Mouse (Mus musculus): ENCODE results near the gene Olfr680-ps1. TPM values are rescaled to one million over a fixed set of nuclear protein-coding genes. Genes with fewer than 3 reads are reported as not detected.
"Not testable (repeated sequence)": the region's sequence is repeated elsewhere in the genome, so short reads cannot be mapped to it uniquely, and the experiment has no call there.

Olfr680-ps1 gene
- polyA plus RNA-seq (2015; fragmentation: Nextera tagmentation; extraction: Ambion mirVana) = not detected in 2 replicates

GRCm38 (mm10) chr7:105092717-105093116 lies at the start of gene Olfr680-ps1:
Olfr680-ps1 (minus strand) TSS chr7:105092817.
- not testable (repeated sequence) for H3K36me3 ChIP-seq (ENCODE audit: control insufficient read depth, insufficient read depth); ATAC-seq (ENCODE audit: low read depth); H3K4me2 ChIP-seq (ENCODE audit: low read depth, low read length); H3K4me1 ChIP-seq (ENCODE audit: control insufficient read depth, low read depth, low read length); H3K9ac ChIP-seq (ENCODE audit: low read depth, low read length); H3K4me3 ChIP-seq (ENCODE audit: low read depth, low read length); H3K27ac ChIP-seq (ENCODE audit: low read length); H3K27me3 ChIP-seq (ENCODE audit: control insufficient read depth, insufficient read depth, low read depth, low read length); H3K9me3 ChIP-seq (replicated peaks; ENCODE audit: control insufficient read depth, low read length)

GRCm38 (mm10) chr7:105141275-105141674 lies 48.7 kb upstream of the Olfr680-ps1 start:
- no peaks in the 10 kb centered on the region for H3K36me3 ChIP-seq (ENCODE audit: control insufficient read depth, insufficient read depth)
- no peak for ATAC-seq (ENCODE audit: low read depth)
- no peak overlapping the region for H3K4me3 ChIP-seq (ENCODE audit: low read depth, low read length)
- H3K9me3 ChIP-seq (replicated peaks; ENCODE audit: control insufficient read depth, low read length) = no peaks in the 10 kb centered on the region
- 42% methylated on average over 2 of the region's 2 CpGs for WGBS (ENCODE audit: insufficient replicate concordance)
- no peak overlapping the region for H3K4me2 ChIP-seq (ENCODE audit: low read depth, low read length)
- H3K27ac ChIP-seq (ENCODE audit: low read length) = no peak overlapping the region
- H3K9ac ChIP-seq (ENCODE audit: low read depth, low read length) = no peak overlapping the region
- H3K27me3 ChIP-seq (ENCODE audit: control insufficient read depth, insufficient read depth, low read depth, low read length) = no peaks in the 10 kb centered on the region
- no peaks in the 10 kb centered on the region for H3K4me1 ChIP-seq (ENCODE audit: control insufficient read depth, low read depth, low read length)

GRCm38 (mm10) chr7:105116536-105116935 lies 23.9 kb upstream of the Olfr680-ps1 start, which contains the start of gene Olfr681:
Olfr681 (plus strand) TSS chr7:105116836.
- H3K4me2 ChIP-seq (ENCODE audit: low read depth, low read length) = no peak within 1 kb of the TSS
- H3K9ac ChIP-seq (ENCODE audit: low read depth, low read length) = no peak within 1 kb of the TSS
- H3K4me1 ChIP-seq (ENCODE audit: control insufficient read depth, low read depth, low read length) = no peaks in the 10 kb centered on the region
- H3K4me3 ChIP-seq (ENCODE audit: low read depth, low read length) = no peak within 1 kb of the TSS
- ATAC-seq (ENCODE audit: low read depth) = no peak
- H3K27ac ChIP-seq (ENCODE audit: low read length) = no peak within 1 kb of the TSS
- H3K36me3 ChIP-seq (ENCODE audit: control insufficient read depth, insufficient read depth) = no peaks in the 10 kb centered on the region
- H3K27me3 ChIP-seq (ENCODE audit: control insufficient read depth, insufficient read depth, low read depth, low read length) = no peaks in the 10 kb centered on the region
- no peaks in the 10 kb centered on the region for H3K9me3 ChIP-seq (replicated peaks; ENCODE audit: control insufficient read depth, low read length)

GRCm38 (mm10) chr7:105080905-105081304 lies 11.7 kb downstream of the Olfr680-ps1 start, which contains the start of gene Olfr679:
Olfr679 (plus strand) TSS chr7:105081205.
- Histone ChIP-seq H3K9me3 (replicated peaks; ENCODE audit: control insufficient read depth, low read length) (no peaks in the 10 kb centered on the region), H3K4me1 (ENCODE audit: control insufficient read depth, low read depth, low read length) (no peaks in the 10 kb centered on the region), H3K27me3 (ENCODE audit: control insufficient read depth, insufficient read depth, low read depth, low read length) (no peaks in the 10 kb centered on the region), H3K4me2 (ENCODE audit: low read depth, low read length) (no peak within 1 kb of the TSS), H3K9ac (ENCODE audit: low read depth, low read length) (no peak within 1 kb of the TSS), H3K4me3 (ENCODE audit: low read depth, low read length) (no peak within 1 kb of the TSS), H3K27ac (ENCODE audit: low read length) (no peak within 1 kb of the TSS), H3K36me3 (ENCODE audit: control insufficient read depth, insufficient read depth) (no peaks in the 10 kb centered on the region)
- no peak for ATAC-seq (ENCODE audit: low read depth)
- 19% methylated on average over 1 of the region's 1 CpGs for WGBS (ENCODE audit: insufficient replicate concordance)

GRCm38 (mm10) chr7:105064175-105064574 lies 28.4 kb downstream of the Olfr680-ps1 start, which contains the start of gene Olfr678:
Olfr678 (plus strand) TSS chr7:105064475.
- no peaks in the 10 kb centered on the region for H3K36me3 ChIP-seq (ENCODE audit: control insufficient read depth, insufficient read depth)
- 76% methylated on average over 1 of the region's 1 CpGs for WGBS (ENCODE audit: insufficient replicate concordance)
- no peak for ATAC-seq (ENCODE audit: low read depth)
- H3K9me3 ChIP-seq (replicated peaks; ENCODE audit: control insufficient read depth, low read length) = no peaks in the 10 kb centered on the region
- H3K4me3 ChIP-seq (ENCODE audit: low read depth, low read length) = no peak within 1 kb of the TSS
- no peak within 1 kb of the TSS for H3K4me2 ChIP-seq (ENCODE audit: low read depth, low read length)
- H3K4me1 ChIP-seq (ENCODE audit: control insufficient read depth, low read depth, low read length) = no peaks in the 10 kb centered on the region
- H3K27me3 ChIP-seq (ENCODE audit: control insufficient read depth, insufficient read depth, low read depth, low read length) = no peaks in the 10 kb centered on the region
- no peak within 1 kb of the TSS for H3K27ac ChIP-seq (ENCODE audit: low read length)
- no peak within 1 kb of the TSS for H3K9ac ChIP-seq (ENCODE audit: low read depth, low read length)

- Histone ChIP-seq H3K4me2 (ENCODE audit: low read depth, low read length) (no peak overlapping the region), H3K4me3 (ENCODE audit: low read depth, low read length) (no peak overlapping the region), H3K4me1 (ENCODE audit: control insufficient read depth, low read depth, low read length) (no peaks in the 10 kb centered on the region), H3K9me3 (replicated peaks; ENCODE audit: control insufficient read depth, low read length) (no peaks in the 10 kb centered on the region), H3K27me3 (ENCODE audit: control insufficient read depth, insufficient read depth, low read depth, low read length) (no peaks in the 10 kb centered on the region), H3K36me3 (ENCODE audit: control insufficient read depth, insufficient read depth) (no peaks in the 10 kb centered on the region), H3K9ac (ENCODE audit: low read depth, low read length) (no peak overlapping the region), H3K27ac (ENCODE audit: low read length) (no peak overlapping the region)
- no peak for ATAC-seq (ENCODE audit: low read depth)
These were observed 33.7 kb downstream of the Olfr680-ps1 start for GRCm38 (mm10) chr7:105058951-105059350.

Other genes starting within 250 kb of the Olfr680-ps1 start
- gene Usp17la, start 235.8 kb downstream of the Olfr680-ps1 start, polyA plus RNA-seq (2015; fragmentation: Nextera tagmentation; extraction: Ambion mirVana) = not detected in 2 replicates
- gene Olfr665, start 214.8 kb downstream of the Olfr680-ps1 start, polyA plus RNA-seq (2015; fragmentation: Nextera tagmentation; extraction: Ambion mirVana) = not detected in 2 replicates
- 0.05 TPM in 1 of 2 replicates, not detected in the other for gene Olfr666, start 196.9 kb downstream of the Olfr680-ps1 start, polyA plus RNA-seq (2015; fragmentation: Nextera tagmentation; extraction: Ambion mirVana)
- gene Olfr667, start 171.3 kb downstream of the Olfr680-ps1 start, polyA plus RNA-seq (2015; fragmentation: Nextera tagmentation; extraction: Ambion mirVana) = not detected in 2 replicates
- not detected in 2 replicates for gene Olfr668, start 164.8 kb downstream of the Olfr680-ps1 start, polyA plus RNA-seq (2015; fragmentation: Nextera tagmentation; extraction: Ambion mirVana)
- gene Olfr669, start 158.6 kb downstream of the Olfr680-ps1 start, polyA plus RNA-seq (2015; fragmentation: Nextera tagmentation; extraction: Ambion mirVana) = not detected in 2 replicates
- not detected in 2 replicates for gene Olfr670, start 130.2 kb downstream of the Olfr680-ps1 start, polyA plus RNA-seq (2015; fragmentation: Nextera tagmentation; extraction: Ambion mirVana)
- not detected in 2 replicates for gene Olfr671, start 113.7 kb downstream of the Olfr680-ps1 start, polyA plus RNA-seq (2015; fragmentation: Nextera tagmentation; extraction: Ambion mirVana)
- gene Olfr672, start 90.8 kb downstream of the Olfr680-ps1 start, polyA plus RNA-seq (2015; fragmentation: Nextera tagmentation; extraction: Ambion mirVana) = not detected in 2 replicates
- gene Olfr675, start 64.4 kb downstream of the Olfr680-ps1 start, polyA plus RNA-seq (2015; fragmentation: Nextera tagmentation; extraction: Ambion mirVana) = not detected in 2 replicates
- gene Olfr676, start 60.1 kb downstream of the Olfr680-ps1 start, polyA plus RNA-seq (2015; fragmentation: Nextera tagmentation; extraction: Ambion mirVana) = not detected in 2 replicates
- gene Olfr677, start 41.4 kb downstream of the Olfr680-ps1 start, polyA plus RNA-seq (2015; fragmentation: Nextera tagmentation; extraction: Ambion mirVana) = not detected in 2 replicates
- gene Olfr678, start 28.3 kb downstream of the Olfr680-ps1 start, polyA plus RNA-seq (2015; fragmentation: Nextera tagmentation; extraction: Ambion mirVana) = not detected in 2 replicates
- gene Olfr679, start 11.6 kb downstream of the Olfr680-ps1 start, polyA plus RNA-seq (2015; fragmentation: Nextera tagmentation; extraction: Ambion mirVana) = not detected in 2 replicates
- gene Olfr681, start 24.0 kb upstream of the Olfr680-ps1 start, polyA plus RNA-seq (2015; fragmentation: Nextera tagmentation; extraction: Ambion mirVana) = not detected in 2 replicates
- not detected in 2 replicates for gene Olfr683, start 54.2 kb upstream of the Olfr680-ps1 start, polyA plus RNA-seq (2015; fragmentation: Nextera tagmentation; extraction: Ambion mirVana)
- not detected in 2 replicates for gene Olfr684, start 70.8 kb upstream of the Olfr680-ps1 start, polyA plus RNA-seq (2015; fragmentation: Nextera tagmentation; extraction: Ambion mirVana)
- not detected in 2 replicates for gene Olfr685, start 93.2 kb upstream of the Olfr680-ps1 start, polyA plus RNA-seq (2015; fragmentation: Nextera tagmentation; extraction: Ambion mirVana)
- gene Olfr686, start 114.7 kb upstream of the Olfr680-ps1 start, polyA plus RNA-seq (2015; fragmentation: Nextera tagmentation; extraction: Ambion mirVana) = not detected in 2 replicates
- not detected in 2 replicates for gene Olfr688, start 195.3 kb upstream of the Olfr680-ps1 start, polyA plus RNA-seq (2015; fragmentation: Nextera tagmentation; extraction: Ambion mirVana)
- not detected in 2 replicates for gene Olfr689, start 218.3 kb upstream of the Olfr680-ps1 start, polyA plus RNA-seq (2015; fragmentation: Nextera tagmentation; extraction: Ambion mirVana)
- not detected in 2 replicates for gene Olfr690, start 241.3 kb upstream of the Olfr680-ps1 start, polyA plus RNA-seq (2015; fragmentation: Nextera tagmentation; extraction: Ambion mirVana)
- not detected in 2 replicates for gene Olfr691, start 249.5 kb upstream of the Olfr680-ps1 start, polyA plus RNA-seq (2015; fragmentation: Nextera tagmentation; extraction: Ambion mirVana)

Measured in liver, embryonic 16.5 days (tissue).